Mouse (Mus musculus): ENCODE results near the gene Tln1.

GRCm38 (mm10) chr4:43587681-43588080, 25.2 kb upstream of the Tln1 start:
- TF ChIP-seq CTCF (IDR thresholded peaks at IDR 0.05; ENCODE audit: control insufficient read depth, insufficient read depth, low read length) (no peak), POLR2A (IDR thresholded peaks at IDR 0.05; ENCODE audit: borderline replicate concordance, control insufficient read depth, low read depth, low read length) (no peak)
